Mouse (Mus musculus): ENCODE data around the gene Lyzl4.

GRCm38 (mm10) chr9:121616471-121616870 lies 25.4 kb downstream of the Lyzl4 start:
- TF ChIP-seq CTCF (IDR thresholded peaks at IDR 0.05; ENCODE audit: low read depth, low read length) (no peak), GATA1 (IDR thresholded peaks at IDR 0.05; ENCODE audit: borderline replicate concordance, low read length) (no peak), TAL1 (conservative IDR thresholded peaks at IDR 0.05; ENCODE audit: low read depth, low read length) (no peak), POLR2AphosphoS5 (IDR thresholded peaks at IDR 0.05; ENCODE audit: insufficient replicate concordance, low read depth, low read length) (no peak), GATA2 (IDR thresholded peaks at IDR 0.05; ENCODE audit: borderline replicate concordance, low read depth, low read length) (no peak)

Measured in G1E (cell line).